Mouse (Mus musculus) mesoderm, embryonic 11.5 days (tissue): Measurements from ENCODE around the gene Arhgap29.

Experiments
- DNase-seq: peaks from one replicate; pipeline ENCODE4 v3.0.0-alpha.2; 2012; ENCODE audit warnings: low read depth, low spot score

The Arhgap29 gene

GRCm38 (mm10) chr3:121941204-121941745 lies 11.1 kb upstream of the Arhgap29 start:
- DNase-seq = no peak

DNA sequence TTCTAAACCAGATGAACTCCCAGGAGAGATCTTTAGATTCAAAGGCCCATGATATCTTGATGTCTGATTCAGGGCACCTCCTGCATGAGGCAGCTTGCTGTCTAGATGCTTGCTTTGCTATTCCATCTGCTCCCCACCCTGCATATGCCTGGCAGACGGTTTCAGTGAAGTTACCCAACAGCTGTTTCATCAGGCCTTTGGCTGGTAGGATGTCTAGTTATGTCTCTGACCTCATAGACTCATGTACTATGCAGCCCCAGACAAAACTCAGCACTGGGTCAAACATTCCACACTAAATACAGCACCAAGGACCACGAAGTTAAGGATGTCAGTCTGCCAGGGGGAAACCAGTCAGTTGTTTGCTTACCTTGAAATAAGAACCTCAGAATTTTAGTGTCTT lies 6.4 kb upstream of the Arhgap29 start:
- no peak for DNase-seq

DNA sequence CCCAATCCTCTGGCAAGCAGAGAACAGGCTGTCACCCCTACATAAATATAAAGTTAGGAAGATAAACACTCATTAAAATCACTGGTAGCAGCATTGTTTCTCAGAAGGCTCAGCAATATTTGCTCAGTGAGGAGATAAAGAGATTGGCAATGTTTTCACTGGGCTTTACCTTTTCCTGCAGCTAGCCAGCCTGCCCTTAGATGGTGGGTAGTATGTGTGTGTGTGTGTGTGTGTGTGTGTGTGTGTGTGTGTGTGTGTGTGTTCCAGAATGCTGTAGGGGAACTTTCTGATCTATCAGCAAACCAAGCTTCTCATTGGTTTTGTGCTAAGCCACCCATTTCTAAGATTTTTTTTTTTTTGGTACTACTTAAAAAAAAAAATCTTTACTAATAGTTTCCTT lies 5.6 kb upstream of the Arhgap29 start:
- no peak for DNase-seq

DNA sequence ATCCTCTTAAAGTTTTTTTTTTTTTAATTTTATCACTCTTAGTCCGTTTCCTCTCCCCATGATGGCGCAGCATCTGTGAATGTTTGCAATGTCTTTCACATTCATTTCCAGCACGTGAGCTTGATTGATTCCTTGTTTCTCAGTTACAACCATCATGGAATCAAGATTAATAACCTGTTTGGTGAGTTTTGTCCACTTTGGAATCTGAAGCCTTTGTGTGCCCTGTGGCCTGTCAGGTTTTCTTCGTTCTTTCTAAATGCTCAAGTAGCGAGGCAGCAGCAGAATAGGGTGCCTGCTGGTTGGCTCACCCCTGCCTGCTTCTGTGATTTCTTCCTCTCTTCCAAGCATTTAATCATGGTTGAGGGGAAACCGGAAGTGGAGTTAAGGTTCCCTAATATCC lies 2.2 kb upstream of the Arhgap29 start:
- DNase-seq = no peak

- DNase-seq = no peak
These were observed 1.2 kb upstream of the Arhgap29 start for GRCm38 (mm10) chr3:121951116-121951515.

GRCm38 (mm10) chr3:121953049-121953432 lies 700 bp downstream of the Arhgap29 start:
- peak; percentile 78 for DNase-seq

- DNase-seq = peak; percentile 34
These were observed 1.3 kb downstream of the Arhgap29 start for GRCm38 (mm10) chr3:121953433-121954161.

- DNase-seq = no peak
These were observed 2.1 kb downstream of the Arhgap29 start for GRCm38 (mm10) chr3:121954421-121954820.

DNA sequence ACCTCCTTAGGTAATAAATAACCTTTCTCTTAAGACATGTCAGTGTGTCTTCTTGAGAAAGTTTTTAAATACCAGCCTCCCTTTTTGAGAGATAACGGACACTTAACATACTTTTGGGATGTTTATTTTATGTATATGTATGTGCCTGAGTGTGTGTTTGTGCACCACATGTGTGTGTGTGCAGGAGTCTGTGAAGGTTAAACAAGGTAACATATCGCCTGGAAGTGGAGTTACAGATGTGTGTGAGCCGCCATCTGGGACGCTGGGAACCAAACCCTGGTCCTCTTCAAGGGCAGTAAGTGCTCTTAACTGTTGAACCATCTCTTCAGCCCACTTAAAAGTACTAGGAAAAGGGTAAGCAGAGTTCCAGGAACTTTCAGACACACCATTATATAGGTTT lies 3.2 kb downstream of the Arhgap29 start:
- no peak for DNase-seq

GRCm38 (mm10) chr3:121956789-121957188 lies 4.4 kb downstream of the Arhgap29 start:
- no peak for DNase-seq

DNA sequence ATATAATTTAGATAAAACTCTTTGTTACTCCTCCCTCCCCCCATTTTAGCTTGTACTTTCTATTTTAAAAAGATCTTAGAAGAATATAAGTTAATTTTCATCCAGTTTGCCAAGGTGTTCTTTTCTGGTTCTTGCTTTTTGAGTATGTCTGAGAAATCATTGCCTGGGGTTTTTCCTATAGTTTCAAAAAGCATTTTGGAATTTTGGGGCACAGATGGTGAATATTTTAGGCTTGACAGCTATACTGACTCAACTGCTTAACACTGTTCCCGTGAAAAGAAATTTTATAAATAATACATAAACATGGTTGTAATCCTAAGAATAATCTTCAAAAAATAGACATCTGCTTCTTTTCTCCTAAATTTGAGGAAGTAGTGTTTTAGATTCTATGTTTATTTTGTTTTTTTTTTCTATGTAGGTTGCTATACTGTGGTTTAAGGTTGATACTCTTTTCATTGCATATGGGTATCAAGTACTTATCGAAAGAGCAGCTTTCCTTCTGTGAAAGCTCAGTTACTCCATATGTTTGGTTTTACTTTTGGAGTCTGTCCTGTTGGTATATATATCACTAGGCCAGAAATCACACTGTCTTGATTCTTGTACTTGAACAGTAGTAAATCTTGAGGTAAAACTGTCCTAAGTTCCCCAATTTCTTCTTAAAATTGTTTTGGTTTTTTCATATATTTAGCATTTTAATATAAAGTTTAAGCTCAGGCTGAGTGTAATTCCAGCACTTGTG lies 5.4 kb downstream of the Arhgap29 start:
- no peak for DNase-seq

GRCm38 (mm10) chr3:121964173-121964572 lies 11.8 kb downstream of the Arhgap29 start:
- DNase-seq = peak; percentile 78

DNA sequence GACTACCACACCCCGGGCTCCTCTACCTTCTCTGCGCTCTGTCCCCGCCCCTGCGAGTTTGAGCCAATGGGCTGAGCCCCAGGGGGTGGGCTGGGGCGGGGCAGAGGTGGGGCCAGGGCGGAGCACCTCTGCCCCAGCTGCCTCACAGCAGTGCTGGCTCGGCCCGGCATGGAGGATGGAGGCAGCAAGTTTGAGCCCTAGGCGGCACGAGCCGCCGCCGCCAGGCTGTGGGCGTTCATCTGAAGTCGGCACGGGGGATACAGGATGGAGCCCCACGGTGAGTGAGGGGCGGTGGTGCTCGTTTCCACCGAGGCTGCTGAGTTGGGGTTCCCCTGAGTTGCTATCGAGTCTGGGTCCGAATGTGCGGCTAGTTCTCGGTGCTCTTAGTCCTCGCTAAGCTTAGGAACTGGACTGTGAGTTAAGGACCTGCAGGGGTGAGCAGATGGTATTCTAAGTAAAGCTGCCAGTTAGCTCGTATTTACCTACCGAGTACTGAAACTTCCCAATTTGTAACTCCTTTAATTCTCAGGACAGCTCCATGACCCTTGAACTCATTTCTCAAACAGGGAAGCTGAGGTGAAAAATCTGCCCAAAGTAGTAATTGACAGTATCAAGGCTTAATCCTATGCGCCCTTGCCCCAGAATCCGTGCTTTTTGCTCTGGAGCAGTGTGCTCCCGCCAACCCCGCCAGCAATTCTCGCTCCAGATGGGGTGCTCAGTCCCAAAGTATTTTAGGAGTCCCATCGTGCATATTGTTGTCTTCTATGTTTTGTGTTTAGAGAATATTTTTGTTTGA lies 15.5 kb downstream of the Arhgap29 start:
- peak; percentile 91 for DNase-seq

DNA sequence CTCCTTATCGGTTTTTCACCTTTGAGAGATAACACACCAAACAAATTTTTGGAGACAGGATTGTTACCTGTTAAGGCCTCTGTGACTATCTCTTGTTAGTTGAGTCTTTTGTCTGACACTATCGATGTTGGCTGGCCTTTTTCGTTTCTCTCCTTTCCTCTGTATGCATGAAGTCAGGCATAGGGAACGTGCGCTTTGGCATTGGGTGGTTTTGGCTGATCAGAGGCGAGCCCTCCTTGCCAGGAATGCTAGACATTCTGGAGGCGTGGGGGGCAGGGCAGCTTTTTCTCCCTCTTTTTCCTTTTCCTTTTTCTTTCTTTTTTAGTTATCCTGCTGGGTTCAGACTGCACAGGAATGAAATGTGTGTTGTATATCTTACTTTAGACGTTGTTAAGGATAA lies 16.3 kb downstream of the Arhgap29 start:
- DNase-seq = peak; percentile 33

DNA sequence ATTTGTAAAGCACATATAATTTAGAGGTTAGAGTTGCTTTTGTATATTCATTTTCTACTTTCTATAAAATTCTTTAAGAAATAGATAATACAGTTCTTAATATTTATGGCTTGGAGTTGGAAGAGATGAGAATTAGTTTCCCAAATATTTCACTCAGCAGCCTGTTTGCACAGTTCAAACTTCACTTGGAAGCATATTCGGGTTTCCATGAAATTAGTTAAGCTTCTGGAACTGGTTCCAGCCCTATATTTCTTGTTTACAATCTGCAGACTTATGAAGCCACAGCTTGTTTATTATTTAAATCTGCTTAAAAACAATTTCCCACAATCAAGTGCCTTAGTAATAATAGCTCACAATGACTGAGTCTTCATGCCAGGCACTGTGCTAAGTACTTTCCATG lies 17.1 kb downstream of the Arhgap29 start:
- no peak for DNase-seq

GRCm38 (mm10) chr3:121973761-121974160 lies 21.4 kb downstream of the Arhgap29 start:
- DNase-seq = no peak

DNA sequence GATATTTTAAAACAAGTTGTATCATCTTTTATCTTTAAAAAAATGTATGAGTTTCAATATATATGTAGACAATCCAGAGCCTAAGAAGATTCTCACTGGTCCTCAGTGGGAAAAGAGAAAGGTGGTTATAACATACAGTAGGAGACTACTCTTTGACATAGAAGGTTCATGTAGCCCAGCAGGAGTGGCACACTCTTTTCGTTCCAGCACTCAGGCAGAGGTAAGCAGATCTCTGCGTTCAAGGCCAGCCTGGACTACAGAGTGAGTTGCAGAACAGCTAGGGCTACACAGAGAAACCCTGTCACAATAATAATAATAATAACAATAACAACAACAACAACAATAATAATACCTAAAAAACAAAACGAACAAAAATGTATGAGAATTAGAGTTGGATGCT lies 23.0 kb downstream of the Arhgap29 start:
- no peak for DNase-seq

DNA sequence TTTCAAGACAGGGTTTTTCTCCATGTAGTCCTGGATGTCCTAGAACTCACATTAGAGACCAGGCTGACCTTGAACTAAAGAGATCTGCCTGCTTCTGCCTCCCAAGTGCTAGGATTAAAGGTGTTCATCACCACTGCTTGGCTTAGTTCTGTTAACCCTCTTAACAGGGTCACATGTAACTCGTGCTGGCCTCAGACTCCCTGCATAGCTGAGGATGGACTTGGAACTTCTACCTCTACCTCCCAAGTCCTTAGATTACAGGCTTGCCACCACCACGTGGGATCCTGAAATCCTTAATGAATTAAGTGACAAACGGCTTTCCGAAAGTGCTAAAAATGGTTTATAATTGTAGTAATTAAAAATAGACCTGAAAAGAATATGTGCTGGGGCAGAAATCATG lies 29.0 kb downstream of the Arhgap29 start:
- DNase-seq = no peak

- no peak for DNase-seq
These were observed 30.1 kb downstream of the Arhgap29 start for GRCm38 (mm10) chr3:121982450-121982849.

GRCm38 (mm10) chr3:121995125-121995524 lies 42.8 kb downstream of the Arhgap29 start:
- no peak for DNase-seq

GRCm38 (mm10) chr3:121999934-122000333 lies 47.6 kb downstream of the Arhgap29 start:
- peak; percentile 25 for DNase-seq

- DNase-seq = peak; percentile 16
These were observed 49.2 kb downstream of the Arhgap29 start for GRCm38 (mm10) chr3:122001568-122001967.
